Mouse (Mus musculus) MEL (cell line): ENCODE measurements around the gene Polrmt. TPM values are rescaled to one million over a fixed set of nuclear protein-coding genes. Genes with fewer than 3 reads are reported as not detected.

Experiments
- DNase-seq: peaks from one replicate; pipeline ENCODE4 v3.0.0; 2011; ENCODE audit warnings: low read depth, low spot score
- H3K27ac ChIP-seq: 2 replicates; pipeline ENCODE4 v1.5.1; 2012; ENCODE audit warnings: low read depth, mild to moderate bottlenecking, control low read depth, low read length, moderate library complexity; ENCODE audit not compliant: control insufficient read depth
- H3K27me3 ChIP-seq, 2 experiments: fragments of 150-350 bp in 1 of 2; sonication (generic) in 1 of 2; 2 replicates each; pipeline ENCODE4 v1.6.1; 2012; ENCODE audit warnings: low read length in 2 of 2, mild to moderate bottlenecking in 2 of 2, improper control_type of control experiment in 1 of 2, moderate library complexity in 1 of 2; ENCODE audit not compliant: insufficient read depth in 2 of 2, control insufficient read depth in 1 of 2
- H3K36me3 ChIP-seq, 2 experiments: 2 replicates each; pipeline ENCODE4 v1.6.1; 2012 to 2014; ENCODE audit warnings: low read length in 2 of 2, improper control_type of control experiment in 1 of 2, inconsistent platforms in 1 of 2, mild to moderate bottlenecking in 1 of 2; ENCODE audit not compliant: insufficient read depth in 2 of 2, control insufficient read depth in 1 of 2
- H3K4me1 ChIP-seq, 2 experiments: fragments of 150-350 bp in 1 of 2; sonication (generic) in 1 of 2; 2 replicates each; pipeline ENCODE4 v1.6.1; 2012; ENCODE audit warnings: low read length in 2 of 2, improper control_type of control experiment in 1 of 2, mild to moderate bottlenecking in 1 of 2; ENCODE audit not compliant: insufficient read depth in 2 of 2, control insufficient read depth in 1 of 2
- H3K4me3 ChIP-seq, 2 experiments: fragments of 150-350 bp in 1 of 2; sonication (generic) in 1 of 2; 2 replicates each; pipeline ENCODE4 v1.5.1; 2012; ENCODE audit warnings: low read depth in 2 of 2, low read length in 2 of 2, mild to moderate bottlenecking in 2 of 2, moderate library complexity in 2 of 2, control low read depth in 1 of 2, improper control_type of control experiment in 1 of 2; ENCODE audit not compliant: control insufficient read depth in 1 of 2, insufficient read depth in 1 of 2
- H3K79me2 ChIP-seq: 2 replicates; pipeline ENCODE4 v1.6.1; 2012; ENCODE audit warnings: mild to moderate bottlenecking, low read length, moderate library complexity; ENCODE audit not compliant: control insufficient read depth, poor library complexity, insufficient read depth
- H3K9ac ChIP-seq: 2 replicates; pipeline ENCODE4 v1.6.1; 2012; ENCODE audit warnings: low read depth, mild to moderate bottlenecking, control low read depth, low read length, moderate library complexity; ENCODE audit not compliant: control insufficient read depth, poor library complexity, severe bottlenecking
- H3K9me3 ChIP-seq: fragments of 150-350 bp; sonication (generic); replicated peaks from 2 replicates; pipeline ENCODE4 v1.6.1; 2012; ENCODE audit warnings: mild to moderate bottlenecking, low read length, improper control_type of control experiment, moderate library complexity; ENCODE audit not compliant: insufficient read depth
- BHLHE40 ChIP-seq: IDR thresholded peaks from 2 replicates; pipeline ENCODE4 v1.6.1; 2012; ENCODE audit warnings: low read depth, mild to moderate bottlenecking, inconsistent platforms, low read length, improper control_type of control experiment, borderline replicate concordance
- CHD1 ChIP-seq: IDR thresholded peaks from 2 replicates; pipeline ENCODE4 v1.6.1; 2012; ENCODE audit warnings: low read depth, mild to moderate bottlenecking, inconsistent platforms, low read length, improper control_type of control experiment
- CHD2 ChIP-seq: IDR thresholded peaks from 2 replicates; pipeline ENCODE4 v1.6.1; 2011; ENCODE audit warnings: low read length, improper control_type of control experiment
- ELF1 ChIP-seq: IDR thresholded peaks from 2 replicates; pipeline ENCODE4 v1.6.1; 2014; ENCODE audit warnings: low read depth, mild to moderate bottlenecking, inconsistent platforms, low read length, improper control_type of control experiment, moderate library complexity
- EP300 ChIP-seq, 2 experiments: IDR thresholded peaks; 2 replicates each; pipeline ENCODE4 v1.6.1; 2011; ENCODE audit warnings: improper control_type of control experiment in 2 of 2, low read length in 2 of 2, low read depth in 1 of 2, mild to moderate bottlenecking in 1 of 2
- ETS1 ChIP-seq: IDR thresholded peaks from 2 replicates; pipeline ENCODE4 v1.6.1; 2012; ENCODE audit warnings: low read depth, mild to moderate bottlenecking, inconsistent platforms, low read length, improper control_type of control experiment, moderate library complexity
- GABPA ChIP-seq: IDR thresholded peaks from 2 replicates; pipeline ENCODE4 v1.6.1; 2012; ENCODE audit warnings: low read depth, mild to moderate bottlenecking, inconsistent platforms, low read length, improper control_type of control experiment, moderate library complexity
- GATA1 ChIP-seq: IDR thresholded peaks from 2 replicates; pipeline ENCODE4 v1.6.1; 2011; ENCODE audit warnings: low read depth, low read length, improper control_type of control experiment
- MAX ChIP-seq: IDR thresholded peaks from 2 replicates; pipeline ENCODE4 v1.6.1; 2011; ENCODE audit warnings: low read length, improper control_type of control experiment
- MAZ ChIP-seq: IDR thresholded peaks from 2 replicates; pipeline ENCODE4 v1.6.1; 2012; ENCODE audit warnings: low read depth, mild to moderate bottlenecking, inconsistent platforms, low read length, improper control_type of control experiment
- MXI1 ChIP-seq: IDR thresholded peaks from 2 replicates; pipeline ENCODE4 v1.6.1; 2011; ENCODE audit warnings: mild to moderate bottlenecking, low read depth, low read length, improper control_type of control experiment
- MYC ChIP-seq: IDR thresholded peaks from 2 replicates; pipeline ENCODE4 v1.6.1; 2011; ENCODE audit warnings: low read depth, mild to moderate bottlenecking, low read length, improper control_type of control experiment, moderate library complexity
- POLR2A ChIP-seq, 2 experiments: IDR thresholded peaks; 2 replicates each; pipeline ENCODE4 v1.6.1; 2011 to 2012; ENCODE audit warnings: low read length in 2 of 2, mild to moderate bottlenecking in 2 of 2, control low read depth in 1 of 2, improper control_type of control experiment in 1 of 2, low read depth in 1 of 2, moderate library complexity in 1 of 2; ENCODE audit not compliant: control insufficient read depth in 1 of 2, insufficient read depth in 1 of 2, poor library complexity in 1 of 2
- POLR2AphosphoS5 ChIP-seq: IDR thresholded peaks from 2 replicates; pipeline ENCODE4 v1.6.1; 2012; ENCODE audit warnings: low read depth, borderline replicate concordance, mild to moderate bottlenecking, inconsistent platforms, low read length, moderate library complexity, mixed read lengths
- RAD21 ChIP-seq: IDR thresholded peaks from 2 replicates; pipeline ENCODE4 v1.6.1; 2011; ENCODE audit warnings: mild to moderate bottlenecking, low read depth, low read length, improper control_type of control experiment
- RCOR1 ChIP-seq: IDR thresholded peaks from 2 replicates; pipeline ENCODE4 v1.6.1; 2012; ENCODE audit warnings: low read depth, mild to moderate bottlenecking, inconsistent platforms, low read length, improper control_type of control experiment
- SIN3A ChIP-seq: IDR thresholded peaks from 2 replicates; pipeline ENCODE4 v1.6.1; 2012; ENCODE audit warnings: low read length, improper control_type of control experiment, inconsistent platforms
- TAL1 ChIP-seq: IDR thresholded peaks from 2 replicates; pipeline ENCODE4 v1.6.1; 2012; ENCODE audit warnings: mild to moderate bottlenecking, inconsistent platforms, low read length, moderate library complexity, mixed read lengths
- TBP ChIP-seq: IDR thresholded peaks from 2 replicates; pipeline ENCODE4 v1.8.0; 2011; ENCODE audit warnings: low read depth, low read length, improper control_type of control experiment
- TCF12 ChIP-seq: IDR thresholded peaks from 2 replicates; pipeline ENCODE4 v1.6.1; 2014; ENCODE audit warnings: low read depth, mild to moderate bottlenecking, inconsistent platforms, low read length, improper control_type of control experiment, moderate library complexity
- USF1 ChIP-seq: IDR thresholded peaks from 2 replicates; pipeline ENCODE4 v1.6.1; 2014; ENCODE audit warnings: low read depth, mild to moderate bottlenecking, inconsistent platforms, low read length, improper control_type of control experiment, moderate library complexity
- USF2 ChIP-seq, 2 experiments: IDR thresholded peaks; 2 replicates each; pipeline ENCODE4 v1.6.1; 2011 to 2012; ENCODE audit warnings: improper control_type of control experiment in 2 of 2, low read length in 2 of 2, borderline replicate concordance in 1 of 2, inconsistent platforms in 1 of 2, low read depth in 1 of 2, mild to moderate bottlenecking in 1 of 2; ENCODE audit not compliant: insufficient read depth in 1 of 2
- ZKSCAN1 ChIP-seq: IDR thresholded peaks from 2 replicates; pipeline ENCODE4 v1.6.1; 2012; ENCODE audit warnings: low read depth, mild to moderate bottlenecking, inconsistent platforms, low read length, improper control_type of control experiment, moderate library complexity
- ZMIZ1 ChIP-seq: IDR thresholded peaks from 2 replicates; pipeline ENCODE4 v1.6.1; 2012; ENCODE audit warnings: low read depth, mild to moderate bottlenecking, inconsistent platforms, low read length, improper control_type of control experiment, moderate library complexity
- ZNF384 ChIP-seq: IDR thresholded peaks from 2 replicates; pipeline ENCODE4 v1.6.1; 2012; ENCODE audit warnings: low read depth, mild to moderate bottlenecking, inconsistent platforms, low read length, improper control_type of control experiment
- polyA plus RNA-seq, 2 experiments: library from polyadenylated mRNA; stranded (reverse) in 1 of 2; unstranded in 1 of 2; fragments of >175 nt in 1 of 2; fragments of >200 nt in 1 of 2; gene quantifications; 2 replicates each; pipeline versions ENCODE4 v1.2.1 to v1.2.4; 2012; ENCODE audit warnings: low replicate concordance in 2 of 2, low read depth in 1 of 2; ENCODE audit not compliant: insufficient read length in 2 of 2, insufficient read depth in 1 of 2, missing spikeins in 1 of 2
- total RNA-seq: library from RNA; depleted of rRNA; stranded (reverse); fragments of 300-350 nt; gene quantifications from 2 replicates; pipeline ENCODE4 v1.2.3, GENCODE M21; 2012

Gene Polrmt
- total and polyA plus RNA-seq, 3 experiments = 35.7 to 66.9 TPM; not detected in 1

- H3K9me3 ChIP-seq = no peaks in the 10 kb centered on the region
- no peak for DNase-seq
- H3K36me3 ChIP-seq = peaks cover 0 to 14% of the 10 kb centered on the region in 2 experiments; a peak in 2 of 4 replicates
- peak overlapping the region; percentile 11 to 28; a peak in 1 of 4 replicates for H3K4me3 ChIP-seq
- H3K27me3 ChIP-seq = no peaks in the 10 kb centered on the region
- no peak overlapping the region for H3K27ac ChIP-seq
- H3K79me2 ChIP-seq = peaks cover 41% of the 10 kb centered on the region
- peak overlapping the region; percentile 84 for H3K9ac ChIP-seq
- TF ChIP-seq TAL1 (no peak), EP300 (IDR thresholded peaks at IDR 0.05; ENCODE audit: low read depth in 1 of 2, low read length in 2 of 2) (no peak), BHLHE40 (no peak), USF1 (no peak), TBP (no peak), ELF1 (no peak), MYC (no peak), TCF12 (no peak), GABPA (no peak), ZNF384 (no peak), USF2 (IDR thresholded peaks at IDR 0.05; ENCODE audit: borderline replicate concordance in 1 of 2, insufficient read depth in 1 of 2, low read depth in 1 of 2, low read length in 2 of 2) (no peak), RCOR1 (no peak), CHD2 (no peak), MAZ (no peak), CHD1 (no peak), ZKSCAN1 (no peak), ZMIZ1 (no peak), POLR2AphosphoS5 (no peak), RAD21 (no peak)
- peaks cover 9 to 16% of the 10 kb centered on the region in 2 experiments; a peak in 3 of 4 replicates for H3K4me1 ChIP-seq
Observed at GRCm38 (mm10) chr10:79706406-79707094, 39.8 kb downstream of the Polrmt start.

GRCm38 (mm10) chr10:79705951-79706350 lies 40.4 kb downstream of the Polrmt start:
- Histone ChIP-seq H3K36me3 (peaks cover 0 to 14% of the 10 kb centered on the region in 2 experiments; a peak in 2 of 4 replicates), H3K79me2 (peaks cover 41% of the 10 kb centered on the region), H3K9me3 (no peaks in the 10 kb centered on the region), H3K27ac (peak overlapping the region; percentile 12), H3K4me3 (peak overlapping the region; percentile 86 to 92), H3K4me1 (peaks cover 9 to 16% of the 10 kb centered on the region in 2 experiments; a peak in 3 of 4 replicates), H3K9ac (peak overlapping the region; percentile 84), H3K27me3 (no peaks in the 10 kb centered on the region)
- DNase-seq = peak; percentile 78
- TF ChIP-seq MXI1 (0 out of 2 replicates have a peak, but pooled peaks have one; percentile 41), TBP (no peak), GATA1 (peak; percentile 83), TCF12 (peak; percentile 87), SIN3A (peak; percentile 60), ETS1 (peak; percentile 56), MYC (no peak), TAL1 (peak; percentile 99), MAX (no peak), EP300 (IDR thresholded peaks at IDR 0.05; ENCODE audit: low read depth in 1 of 2, low read length in 2 of 2) (peak; percentile 59 to 70), POLR2A (IDR thresholded peaks at IDR 0.05; ENCODE audit: control insufficient read depth in 1 of 2, insufficient read depth in 1 of 2, low read depth in 1 of 2, low read length in 2 of 2, poor library complexity in 1 of 2) (peak in 1 of 2 experiments; percentile 36; a peak in 1 of 4 replicates)
